Mouse (Mus musculus) hindbrain, embryonic 10.5 days (tissue): ENCODE measurements around the gene Sox13. TPM values are rescaled to one million over a fixed set of nuclear protein-coding genes. Genes with fewer than 3 reads are reported as not detected.
"Not testable (repeated sequence)": the region's sequence is repeated elsewhere in the genome, so short reads cannot be mapped to it uniquely, and the experiment has no call there.

Experiments used
- DNase-seq: peaks from one replicate; pipeline ENCODE4 v3.0.0-alpha.2; 2017; ENCODE audit warnings: low spot score
- H3K27ac ChIP-seq: fragments of 300-500 bp; sonication (generic); 2 replicates; pipeline ENCODE4 v1.5.1; 2016; ENCODE audit warnings: mild to moderate bottlenecking, moderate library complexity
- H3K27me3 ChIP-seq: fragments of 300-500 bp; sonication (generic); 2 replicates; pipeline ENCODE4 v1.6.1; 2016; ENCODE audit warnings: mild to moderate bottlenecking; ENCODE audit not compliant: poor library complexity, insufficient read depth, severe bottlenecking
- H3K36me3 ChIP-seq: fragments of 300-500 bp; sonication (generic); 2 replicates; pipeline ENCODE4 v1.6.1; 2016; ENCODE audit warnings: mild to moderate bottlenecking, moderate library complexity
- H3K4me1 ChIP-seq: fragments of 300-500 bp; sonication (generic); replicated peaks from 2 replicates; pipeline ENCODE4 v1.6.1; 2016; ENCODE audit warnings: mild to moderate bottlenecking
- H3K4me3 ChIP-seq: fragments of 300-500 bp; sonication (generic); 2 replicates; pipeline ENCODE4 v1.5.1; 2016; ENCODE audit warnings: mild to moderate bottlenecking, moderate library complexity
- H3K9me3 ChIP-seq: fragments of 300-500 bp; sonication (generic); 2 replicates; pipeline ENCODE4 v1.6.1; 2016; ENCODE audit warnings: mild to moderate bottlenecking, moderate library complexity
- WGBS: fragments of 180-500 bp; shearing (Covaris S2); methylation state at CpG from one replicate; pipeline ENCODE4 v1.1.7; 2016; 5-methylcytosine and 5-hydroxymethylcytosine counted together
- polyA plus RNA-seq: library from polyadenylated mRNA; unstranded; fragments of >200 nt; fragmentation: Nextera tagmentation; extraction: Ambion mirVana; gene quantifications from 2 replicates; pipeline ENCODE4 v1.2.1, GENCODE M21; 2016

Gene Sox13
- polyA plus RNA-seq, 1 experiment from 2014 or later: 28.4 TPM

- H3K27ac ChIP-seq: no peak overlapping the region
- H3K9me3 ChIP-seq: no peaks in the 10 kb centered on the region
- H3K27me3 ChIP-seq: peaks cover 46% of the 10 kb centered on the region
- peak; percentile 77 for DNase-seq
- 53% methylated on average over 12 of the region's 12 CpGs for WGBS
- H3K4me3 ChIP-seq: no peak overlapping the region
- no peaks in the 10 kb centered on the region for H3K36me3 ChIP-seq
- peaks cover 27% of the 10 kb centered on the region for H3K4me1 ChIP-seq
Observed at GRCm38 (mm10) chr1:133353371-133353809, 70.8 kb downstream of the Sox13 start.

- Histone ChIP-seq H3K36me3 (no peaks in the 10 kb centered on the region), H3K27ac (no peak overlapping the region; the same call in 1 of the 2 replicates), H3K9me3 (no peaks in the 10 kb centered on the region), H3K4me3 (no peak overlapping the region), H3K27me3 (peaks cover 45% of the 10 kb centered on the region), H3K4me1 (peaks cover 25% of the 10 kb centered on the region)
- DNase-seq: no peak
- WGBS: 68% methylated on average over 9 of the region's 9 CpGs
Observed at GRCm38 (mm10) chr1:133351762-133352161, 72.4 kb downstream of the Sox13 start.

GRCm38 (mm10) chr1:133350210-133350609 lies 74.0 kb downstream of the Sox13 start, which contains the start of gene Ren1:
Gene Ren1, plus strand, starts transcription at chr1:133350510.
- 88% methylated on average over 1 of the region's 1 CpGs for WGBS

GRCm38 (mm10) chr1:133347693-133348520 lies 76.3 kb downstream of the Sox13 start:
- Histone ChIP-seq H3K27ac (no peak overlapping the region), H3K4me1 (0 out of 2 replicates have a peak, but pooled peaks cover 10% of the 10 kb centered on the region), H3K27me3 (peaks cover 17% of the 10 kb centered on the region), H3K4me3 (no peak overlapping the region), H3K9me3 (no peaks in the 10 kb centered on the region), H3K36me3 (no peaks in the 10 kb centered on the region)
- no peak for DNase-seq
- WGBS: 79% methylated on average over 11 of the region's 11 CpGs

More at GRCm38 (mm10) chr1:133350210-133350609, 74.0 kb downstream of the Sox13 start, which contains the start of gene Ren1:
- Histone ChIP-seq H3K27me3 (peaks cover 31% of the 10 kb centered on the region), H3K27ac (peak within 1 kb of the TSS; percentile 30; the same call in 1 of the 2 replicates), H3K4me3 (no peak within 1 kb of the TSS), H3K4me1 (0 out of 2 replicates have a peak, but pooled peaks cover 10% of the 10 kb centered on the region), H3K9me3 (no peaks in the 10 kb centered on the region), H3K36me3 (no peaks in the 10 kb centered on the region)
- no peak for DNase-seq

GRCm38 (mm10) chr1:133347226-133347625 lies 77.0 kb downstream of the Sox13 start:
- H3K36me3 ChIP-seq: no peaks in the 10 kb centered on the region
- H3K4me3 ChIP-seq: no peak overlapping the region
- WGBS: 80% methylated on average over 3 of the region's 3 CpGs
- H3K27ac ChIP-seq: no peak overlapping the region
- H3K9me3 ChIP-seq: no peaks in the 10 kb centered on the region
- 0 out of 2 replicates have a peak, but pooled peaks cover 10% of the 10 kb centered on the region for H3K4me1 ChIP-seq
- peaks cover 12% of the 10 kb centered on the region; the same call in 1 of the 2 replicates for H3K27me3 ChIP-seq
- DNase-seq: no peak

GRCm38 (mm10) chr1:133346531-133346930 lies 77.6 kb downstream of the Sox13 start:
- no peak overlapping the region for H3K4me3 ChIP-seq
- 0 out of 2 replicates have a peak, but pooled peaks cover 8% of the 10 kb centered on the region for H3K27me3 ChIP-seq
- no peak overlapping the region for H3K27ac ChIP-seq
- H3K9me3 ChIP-seq: no peaks in the 10 kb centered on the region
- DNase-seq: no peak
- no peaks in the 10 kb centered on the region for H3K36me3 ChIP-seq
- 88% methylated on average over 9 of the region's 9 CpGs for WGBS
- 0 out of 2 replicates have a peak, but pooled peaks cover 3% of the 10 kb centered on the region for H3K4me1 ChIP-seq

GRCm38 (mm10) chr1:133344357-133344756 lies 79.8 kb downstream of the Sox13 start:
- 97% methylated on average over 2 of the region's 2 CpGs for WGBS
- Histone ChIP-seq H3K9me3 (no peaks in the 10 kb centered on the region), H3K4me1 (no peaks in the 10 kb centered on the region), H3K4me3 (no peak overlapping the region), H3K27ac (no peak overlapping the region), H3K36me3 (no peaks in the 10 kb centered on the region), H3K27me3 (no peaks in the 10 kb centered on the region)
- DNase-seq: no peak

GRCm38 (mm10) chr1:133340403-133340802 lies 83.8 kb downstream of the Sox13 start:
- WGBS: 66% methylated on average over 1 of the region's 1 CpGs
- H3K4me1 ChIP-seq: not testable (repeated sequence)

GRCm38 (mm10) chr1:133333937-133334336 lies 90.2 kb downstream of the Sox13 start:
- peaks cover 22% of the 10 kb centered on the region for H3K4me1 ChIP-seq
- no peak for DNase-seq
- H3K9me3 ChIP-seq: no peaks in the 10 kb centered on the region
- 71% methylated on average over 6 of the region's 6 CpGs for WGBS
- peaks cover 36% of the 10 kb centered on the region for H3K27me3 ChIP-seq
- no peaks in the 10 kb centered on the region for H3K36me3 ChIP-seq
- H3K27ac ChIP-seq: no peak overlapping the region
- H3K4me3 ChIP-seq: no peak overlapping the region

More at GRCm38 (mm10) chr1:133340403-133340802, 83.8 kb downstream of the Sox13 start:
- not testable (repeated sequence) for H3K9me3 ChIP-seq, DNase-seq, H3K4me3 ChIP-seq, H3K36me3 ChIP-seq, H3K27me3 ChIP-seq, H3K27ac ChIP-seq

GRCm38 (mm10) chr1:133332656-133333430 lies 91.3 kb downstream of the Sox13 start:
- Histone ChIP-seq H3K4me3 (no peak overlapping the region), H3K4me1 (peaks cover 29% of the 10 kb centered on the region), H3K27ac (no peak overlapping the region), H3K36me3 (no peaks in the 10 kb centered on the region), H3K27me3 (peaks cover 47% of the 10 kb centered on the region), H3K9me3 (no peaks in the 10 kb centered on the region)
- no peak for DNase-seq
- WGBS: 84% methylated on average over 11 of the region's 11 CpGs
